Mouse (Mus musculus) gastrocnemius, postnatal 4 days (tissue): ENCODE data around the gene Srcin1. TPM values are rescaled to one million over a fixed set of nuclear protein-coding genes. Genes with fewer than 3 reads are reported as not detected.

Source experiments
- DNase-seq, 2 experiments: peaks; one replicate each; pipeline ENCODE4 v3.0.0; 2021 to 2022; ENCODE audit warnings: low spot score in 2 of 2, mixed read lengths in 2 of 2
- total RNA-seq, 2 experiments: library from RNA; stranded (reverse); gene quantifications; 2 replicates each; pipeline ENCODE4 v1.2.3; 2021

The Srcin1 gene
- total RNA-seq, 2 experiments from 2014 or later: 1.3 to 1.7 TPM

DNA sequence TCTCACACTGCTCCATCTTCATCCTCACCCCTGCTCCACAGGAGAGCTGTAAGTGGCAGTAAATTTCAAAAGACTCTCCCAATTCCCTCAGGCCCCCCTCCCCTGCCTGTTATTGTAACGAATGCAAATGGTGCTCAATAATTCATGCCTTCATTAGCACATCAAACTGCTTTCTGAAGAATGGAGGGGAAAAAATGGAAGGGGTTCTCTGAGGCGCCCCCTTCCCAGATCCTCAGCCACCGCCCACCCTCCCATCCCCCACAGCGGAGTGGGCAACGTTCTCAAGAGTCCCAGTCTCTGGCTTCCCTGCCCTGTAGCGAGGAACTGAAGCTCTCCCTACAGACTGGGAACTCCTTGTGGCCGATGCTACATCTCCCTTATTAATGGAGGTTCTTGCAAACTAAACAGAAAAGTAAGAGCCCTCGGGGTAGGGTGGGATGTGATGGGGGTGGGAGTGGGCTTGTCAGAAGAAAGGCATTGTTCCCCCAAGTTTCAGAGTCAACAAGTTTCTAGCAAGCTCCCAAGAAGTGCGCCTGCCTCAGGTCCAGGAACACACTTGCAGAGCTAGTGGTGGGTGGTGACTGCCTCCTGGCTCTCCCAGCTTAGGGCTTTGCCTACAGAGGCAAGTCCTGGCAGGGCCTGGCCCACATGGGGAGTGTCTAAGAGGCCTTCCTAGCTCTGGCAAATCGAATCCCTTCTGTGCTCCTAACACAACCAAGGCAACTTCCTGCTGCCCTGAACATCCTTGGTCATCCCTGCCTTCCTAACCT is 3.3 kb upstream of the Srcin1 start:
- DNase-seq: peak in 1 of 2 experiments; percentile 7

GRCm38 (mm10) chr11:97578286-97578685 is 2.3 kb upstream of the Srcin1 start:
- DNase-seq: no peak

- DNase-seq: peak; percentile 55 to 63
These were observed 348 bp downstream of the Srcin1 start for GRCm38 (mm10) chr11:97575638-97576037.

GRCm38 (mm10) chr11:97575075-97575474 is 911 bp downstream of the Srcin1 start:
- peak in 1 of 2 experiments; percentile 43 for DNase-seq

DNA sequence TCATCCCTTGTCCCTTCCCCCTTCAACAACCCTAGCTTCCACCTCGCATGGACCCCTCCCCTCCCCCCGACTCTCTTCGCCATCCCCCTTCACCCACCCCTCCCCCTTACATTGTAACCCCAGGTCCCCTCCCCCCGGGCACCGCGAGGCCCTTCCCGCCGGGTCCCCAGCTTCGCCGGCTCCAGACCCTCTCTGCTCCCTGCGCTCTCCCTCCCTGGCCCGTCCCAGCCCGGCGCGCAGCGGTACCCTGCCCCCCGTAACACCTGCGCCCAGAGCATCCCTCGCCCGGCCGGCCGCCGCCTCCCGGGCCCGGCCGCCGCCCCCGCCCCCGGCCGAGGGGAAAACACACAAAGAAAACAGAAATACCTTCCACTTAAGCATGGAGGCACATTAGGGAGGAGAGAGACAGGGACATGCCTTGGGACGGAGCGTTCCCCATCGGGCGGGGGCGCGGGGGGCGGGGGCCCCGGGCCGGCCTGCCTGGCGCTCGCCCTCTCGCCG is 1.4 kb downstream of the Srcin1 start:
- DNase-seq: no peak

GRCm38 (mm10) chr11:97573891-97574550 is 2.0 kb downstream of the Srcin1 start:
- DNase-seq: no peak

DNA sequence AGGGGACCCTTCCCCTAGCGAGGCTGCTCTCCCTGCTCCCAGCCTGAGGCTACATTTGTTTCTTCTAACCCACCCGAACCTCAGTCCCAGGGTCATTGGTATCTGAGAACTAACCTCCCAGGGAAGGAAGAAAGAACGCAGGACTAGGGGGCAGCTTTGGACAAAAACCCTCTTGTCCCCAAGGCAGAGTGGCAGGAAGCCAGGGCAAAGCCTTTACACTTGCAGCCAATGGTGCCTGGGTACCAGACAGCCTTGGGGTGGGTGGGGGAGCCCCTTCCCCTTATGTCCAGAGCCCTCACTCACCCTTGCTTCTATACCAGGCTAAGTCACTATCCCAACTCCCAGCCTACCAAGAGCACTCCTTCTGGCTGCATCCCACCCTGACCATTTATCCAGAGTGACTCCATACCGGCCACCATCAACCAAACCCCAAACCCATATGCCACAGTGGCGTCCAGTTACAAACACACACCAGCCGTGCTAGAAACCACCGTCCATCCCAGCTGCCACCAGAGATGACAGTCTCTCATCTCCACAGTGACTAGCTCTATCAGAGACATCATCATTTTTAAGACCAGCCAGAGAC is 3.0 kb downstream of the Srcin1 start:
- DNase-seq: no peak

GRCm38 (mm10) chr11:97572089-97572345 is 4.0 kb downstream of the Srcin1 start:
- no peak for DNase-seq

DNA sequence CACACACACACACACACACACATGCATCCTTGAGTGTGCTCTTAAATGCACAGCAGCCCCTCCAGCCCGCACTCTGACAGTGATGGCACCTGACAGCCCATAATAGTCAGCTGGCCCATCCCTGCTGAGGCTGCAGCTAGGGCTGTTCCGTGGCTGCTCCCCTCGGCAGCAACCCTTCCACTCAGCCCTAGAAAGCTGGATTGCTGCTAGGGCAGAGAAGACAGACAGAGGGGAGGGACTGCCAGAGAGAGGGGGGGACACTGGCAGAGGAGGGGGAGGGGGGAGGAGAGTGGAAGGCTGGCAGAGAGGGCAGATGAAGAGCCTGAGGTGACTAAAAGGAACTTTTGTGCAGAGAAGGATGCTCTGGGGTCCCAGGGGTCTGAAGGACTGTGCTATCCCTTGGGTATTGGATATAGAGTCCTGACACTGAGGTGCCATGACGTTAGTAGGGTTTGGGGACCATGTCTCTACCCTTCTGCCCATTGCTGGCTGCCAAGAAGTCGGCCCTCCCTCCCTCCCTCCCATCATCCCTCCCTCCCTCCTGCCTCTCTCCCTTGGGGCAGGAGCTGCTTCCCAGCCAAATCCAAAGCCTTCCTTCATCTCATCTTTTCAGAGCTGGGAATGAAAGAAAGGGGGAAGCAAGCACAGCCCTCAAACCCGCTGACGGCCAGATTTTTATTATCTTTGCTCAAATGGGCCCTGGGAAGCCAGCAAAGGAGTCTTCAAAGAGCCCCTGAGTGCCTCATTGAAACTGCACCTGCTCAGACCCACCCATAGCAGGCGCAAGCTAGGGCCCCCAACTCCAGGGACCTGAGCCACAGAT is 4.5 kb downstream of the Srcin1 start:
- no peak for DNase-seq

DNA sequence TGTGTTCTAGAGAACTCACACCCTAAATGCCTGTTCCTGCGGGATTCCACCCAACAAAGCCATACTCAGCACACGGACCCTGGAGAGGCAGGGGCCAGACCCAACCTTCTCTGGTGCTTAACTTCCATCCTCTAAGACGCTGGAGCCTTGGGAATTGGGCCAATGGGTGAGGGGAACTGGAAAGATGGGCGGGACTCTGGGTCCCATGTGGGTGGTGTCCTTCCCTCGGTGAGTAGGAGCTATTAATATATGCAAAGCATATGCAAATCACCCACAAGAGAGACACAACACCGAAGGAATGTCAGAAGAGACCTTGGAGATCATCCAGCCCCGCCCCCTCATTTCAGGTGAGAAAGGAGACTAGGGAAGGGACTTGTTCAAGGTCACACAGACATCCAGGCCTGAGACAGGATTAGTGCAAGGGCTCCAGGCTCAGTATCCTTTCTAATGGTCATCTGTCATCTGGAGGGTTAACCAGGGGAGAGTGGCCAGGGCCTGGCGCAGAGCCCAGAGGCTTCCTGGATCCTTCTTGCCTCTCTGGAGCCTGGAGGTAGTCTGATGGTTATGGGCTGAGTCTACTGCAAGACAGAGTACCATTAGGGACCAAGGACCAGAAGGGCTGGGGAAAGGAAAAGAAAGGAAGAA is 5.4 kb downstream of the Srcin1 start:
- peak in 1 of 2 experiments; percentile 48 for DNase-seq

DNA sequence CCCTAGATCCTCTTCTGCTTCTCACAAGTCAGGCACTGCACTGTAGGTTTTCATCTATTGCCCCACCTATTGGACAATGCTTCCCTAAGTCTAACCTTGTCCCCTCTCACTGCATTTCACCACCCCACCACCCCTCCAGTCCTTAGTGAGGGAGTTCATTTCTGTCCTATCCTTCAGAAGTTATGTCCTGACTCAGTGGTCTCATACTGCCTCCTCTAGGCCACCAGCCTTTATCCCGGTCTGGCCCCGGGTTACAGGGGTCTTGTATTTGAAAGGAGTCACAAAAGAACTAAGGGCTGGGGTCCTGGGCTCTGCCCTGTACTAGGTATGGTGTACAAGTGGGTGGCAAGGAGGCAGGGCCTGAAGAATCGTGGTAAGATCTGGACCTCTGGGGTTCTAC is 6.2 kb downstream of the Srcin1 start:
- DNase-seq: no peak

DNA sequence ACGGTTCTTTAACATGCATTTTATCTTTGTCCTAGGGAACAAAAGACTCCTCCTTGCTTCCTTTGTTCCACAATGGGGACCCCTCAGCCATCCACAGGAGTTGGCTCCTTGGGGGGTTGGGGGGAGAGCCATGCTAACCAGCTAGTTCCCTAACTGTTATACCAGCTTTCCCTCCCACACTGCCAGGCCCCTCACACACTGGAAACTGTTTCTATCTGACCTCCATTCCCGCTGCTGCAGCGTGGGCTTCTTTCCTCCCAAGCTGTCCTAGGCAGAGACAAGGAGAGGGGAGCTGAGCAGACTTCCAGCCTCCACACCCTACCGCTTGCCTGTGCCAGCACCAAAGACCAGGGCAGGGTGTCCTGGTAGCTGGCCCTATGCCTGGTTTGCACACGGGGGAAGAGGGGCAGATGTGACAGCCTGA is 6.7 kb downstream of the Srcin1 start:
- no peak for DNase-seq

GRCm38 (mm10) chr11:97568729-97569128 is 7.3 kb downstream of the Srcin1 start:
- DNase-seq: peak; percentile 66 to 85

- no peak for DNase-seq
These were observed 8.5 kb downstream of the Srcin1 start for GRCm38 (mm10) chr11:97567480-97567879.

DNA sequence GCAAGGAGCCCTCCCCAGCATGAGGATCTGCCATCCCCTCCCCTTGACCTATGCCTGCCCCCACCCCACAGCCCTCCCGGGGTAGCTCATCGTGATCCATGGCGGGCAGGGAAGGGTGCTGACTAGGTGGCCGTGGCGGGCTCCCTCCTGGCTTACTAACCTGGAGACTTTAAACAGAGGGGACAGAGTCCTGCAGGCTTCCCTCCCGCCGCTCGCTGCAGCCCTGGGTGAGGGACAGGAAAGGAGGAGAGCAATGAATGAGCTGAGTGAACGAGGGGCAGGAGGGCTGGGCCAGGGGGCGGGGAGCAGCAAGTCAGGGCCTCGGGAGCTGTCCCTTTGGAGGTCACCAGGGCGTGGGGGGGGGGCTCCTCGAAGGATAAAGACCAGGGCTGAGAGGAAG is 9.4 kb downstream of the Srcin1 start:
- no peak for DNase-seq

GRCm38 (mm10) chr11:97563730-97564129 is 12.3 kb downstream of the Srcin1 start:
- DNase-seq: no peak

DNA sequence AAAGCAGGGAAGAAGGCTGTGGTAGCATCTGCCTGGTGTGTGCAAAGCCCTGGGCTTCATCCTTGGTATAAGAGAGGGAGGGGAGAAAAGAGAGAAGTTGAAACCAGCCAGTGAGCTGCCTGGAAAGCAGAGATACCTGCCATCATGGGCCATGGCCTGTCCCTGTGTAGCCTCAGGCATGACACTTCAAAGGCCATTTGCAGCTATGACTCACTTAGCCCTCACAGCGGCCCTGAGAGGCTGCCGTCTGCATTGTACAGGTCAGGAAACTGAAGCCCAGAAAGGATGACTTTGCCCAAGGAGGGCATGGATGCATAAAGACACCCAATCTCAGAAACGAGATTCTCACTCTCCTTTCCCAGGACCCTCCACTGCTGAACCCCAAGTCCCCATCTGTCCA is 13.4 kb downstream of the Srcin1 start:
- no peak for DNase-seq

DNA sequence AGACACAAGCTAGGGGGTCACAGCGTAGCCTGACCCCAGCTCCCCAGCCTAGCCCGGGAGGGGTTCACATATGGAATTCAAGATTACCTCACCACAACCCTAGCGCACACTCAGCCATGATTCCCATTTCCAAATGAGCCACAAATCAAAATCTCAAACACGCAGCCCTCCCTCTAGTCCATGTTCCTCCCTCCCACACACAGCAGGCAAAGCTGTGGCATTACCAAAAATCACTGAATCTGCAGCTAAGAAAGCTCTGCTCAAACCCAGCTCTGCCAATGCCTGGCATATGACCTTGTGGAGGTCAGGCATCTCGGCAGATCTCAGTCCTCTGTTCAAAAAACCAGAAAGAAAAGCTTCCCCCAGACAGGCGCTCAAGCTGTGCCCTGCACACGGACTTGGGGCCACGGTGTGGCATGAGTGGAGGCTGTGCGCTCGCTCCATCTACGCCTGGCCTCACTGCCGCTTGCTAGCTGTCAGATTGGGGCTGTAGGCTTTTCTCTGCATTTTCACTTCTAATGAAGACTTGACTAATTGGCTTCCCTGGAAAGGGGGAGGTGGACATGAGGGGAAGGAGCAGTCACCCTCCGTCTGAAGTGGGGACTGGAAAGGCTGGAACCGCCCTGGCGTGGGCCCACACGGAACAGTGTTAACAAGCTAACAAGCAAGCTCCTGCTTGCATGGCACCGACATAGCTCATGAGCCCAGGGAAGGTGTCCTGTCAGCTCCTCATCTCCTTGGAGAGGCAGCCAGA is 15.6 kb downstream of the Srcin1 start:
- no peak for DNase-seq

GRCm38 (mm10) chr11:97559549-97559948 is 16.4 kb downstream of the Srcin1 start:
- no peak for DNase-seq

DNA sequence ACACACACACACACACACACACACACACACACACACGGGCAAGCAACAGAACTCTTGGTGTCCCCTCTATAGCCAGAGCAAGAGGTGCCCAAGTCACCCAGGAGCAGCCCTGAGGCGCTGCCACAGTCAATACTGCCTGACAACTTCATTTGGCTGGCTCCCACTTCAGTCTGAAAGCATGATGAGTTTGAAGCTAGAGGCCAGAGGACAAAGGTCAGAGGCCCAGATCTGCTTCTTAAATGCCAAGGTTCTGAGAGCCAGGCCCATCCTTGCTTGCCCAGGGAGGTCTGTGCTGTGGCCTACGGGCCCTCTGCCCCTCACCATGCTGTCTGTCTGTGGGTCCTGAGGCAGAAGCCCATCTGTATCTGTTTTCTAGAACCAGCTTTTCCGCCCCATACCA is 18.1 kb downstream of the Srcin1 start:
- DNase-seq: no peak
